Mouse (Mus musculus) ES-CJ7 (cell line): ENCODE data around the gene Bend6.

Source experiments
- DNase-seq: peaks from one replicate; pipeline ENCODE4 v3.0.0; 2011; ENCODE audit warnings: low read depth, low spot score

The Bend6 gene

GRCm38 (mm10) chr1:33907421-33908190 lies at the start of gene Bend6:
Bend6 (minus strand) TSS chr1:33907816.
- DNase-seq, result peak; percentile 78

GRCm38 (mm10) chr1:33955626-33956025 lies 48.0 kb upstream of the Bend6 start:
- no peak for DNase-seq

DNA sequence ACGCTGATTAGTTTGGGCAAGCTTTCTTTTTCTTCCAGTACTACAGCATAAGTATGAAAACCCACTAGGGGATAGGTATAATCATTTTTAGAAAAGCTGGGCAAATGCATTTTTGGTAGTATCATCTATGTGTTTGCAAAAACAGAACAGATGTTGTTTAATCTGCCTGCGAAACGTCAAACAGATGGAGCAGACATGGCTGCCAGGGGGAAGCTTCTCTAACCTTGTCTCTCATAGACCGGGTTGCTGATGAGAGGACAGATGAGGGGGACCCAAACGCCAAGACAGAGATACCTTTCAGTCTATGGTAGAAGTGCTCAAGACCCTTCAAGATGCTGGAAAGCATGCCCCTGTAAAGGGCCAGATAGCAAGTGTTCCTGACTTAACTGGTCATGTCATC lies 40.9 kb upstream of the Bend6 start:
- no peak for DNase-seq

- peak; percentile 63 for DNase-seq
Observed at GRCm38 (mm10) chr1:33947838-33948237, 40.2 kb upstream of the Bend6 start.

DNA sequence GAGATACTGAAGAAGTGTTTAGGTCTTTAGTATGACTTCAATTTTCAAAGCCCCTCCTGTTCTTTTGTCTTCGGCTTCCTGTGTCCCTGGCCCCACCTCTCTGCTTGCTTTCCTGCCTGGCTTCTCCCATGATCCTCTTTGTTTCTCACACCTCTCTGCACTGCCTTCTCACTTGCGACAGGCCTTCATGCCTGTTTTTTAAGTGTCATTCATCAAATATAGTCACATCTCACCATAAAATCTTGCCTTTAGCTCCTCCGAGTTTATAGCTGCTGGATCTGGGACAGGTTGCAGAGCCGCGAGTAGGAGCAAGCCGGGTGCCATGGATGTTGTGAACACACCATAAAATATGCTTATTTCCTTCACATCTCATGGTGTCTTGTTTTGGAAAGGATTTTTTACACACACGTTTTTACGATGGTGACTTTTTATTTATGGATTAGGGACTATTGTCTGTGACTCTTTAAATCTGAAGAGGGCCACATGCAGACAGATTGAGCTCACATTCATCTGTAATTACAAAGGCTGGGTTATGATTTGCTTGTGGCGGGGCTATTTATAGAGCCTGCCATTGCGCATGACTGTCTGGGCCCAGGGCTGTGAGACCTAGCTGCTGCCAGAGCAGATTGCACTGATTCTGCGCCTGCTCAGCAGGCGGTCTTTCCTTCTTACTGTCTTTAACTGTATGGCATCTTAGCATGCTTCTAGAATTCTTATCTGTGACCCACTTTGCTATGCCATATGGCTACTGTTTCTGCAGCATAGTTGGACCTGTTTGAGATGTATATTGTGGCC lies 39.2 kb upstream of the Bend6 start:
- DNase-seq, result peak; percentile 73

- no peak for DNase-seq
Observed at GRCm38 (mm10) chr1:33945756-33946155, 38.1 kb upstream of the Bend6 start.

- DNase-seq, result peak; percentile 95
Observed at GRCm38 (mm10) chr1:33944977-33945750, 37.5 kb upstream of the Bend6 start.

DNA sequence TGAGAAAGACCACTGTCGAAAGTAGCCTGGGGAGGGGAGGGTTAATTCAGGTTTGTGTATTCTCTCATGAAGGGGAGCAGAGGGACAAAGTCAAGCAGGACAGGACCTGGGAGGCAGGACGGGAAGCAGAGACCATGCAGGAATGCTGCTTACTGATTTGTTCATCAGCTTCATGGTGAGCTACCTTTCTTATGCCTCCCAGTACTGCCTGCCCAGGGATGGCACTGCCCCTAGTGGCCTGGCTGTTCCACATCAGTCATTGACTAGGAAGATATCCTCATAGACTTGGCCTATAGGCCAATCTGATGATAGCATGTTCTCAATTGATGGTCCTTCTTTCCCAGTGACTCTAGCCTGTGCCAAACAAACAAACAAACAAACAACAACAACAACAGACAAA lies 36.3 kb upstream of the Bend6 start:
- DNase-seq, result peak; percentile 90

- no peak for DNase-seq
Observed at GRCm38 (mm10) chr1:33942638-33943037, 35.0 kb upstream of the Bend6 start.

GRCm38 (mm10) chr1:33940364-33940928 lies 32.8 kb upstream of the Bend6 start:
- no peak for DNase-seq

DNA sequence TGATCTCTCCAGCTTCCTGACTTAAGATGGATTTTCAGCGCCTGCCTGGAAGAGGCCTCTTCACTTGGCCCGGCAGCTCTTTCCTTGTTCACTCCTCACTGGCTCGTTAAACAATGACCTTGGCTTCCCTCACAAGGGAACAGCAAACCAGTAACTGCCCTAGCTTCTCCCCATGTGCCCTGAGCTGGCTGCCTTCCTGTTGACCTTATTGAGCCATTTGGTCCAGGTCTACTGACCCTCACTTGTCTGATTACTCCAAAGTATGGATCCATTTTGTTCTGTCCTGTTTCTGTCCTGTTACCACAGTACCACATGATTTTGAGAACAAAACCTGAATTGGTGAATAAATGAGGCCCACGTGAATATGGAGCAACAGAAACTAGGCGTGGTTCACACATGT lies 32.2 kb upstream of the Bend6 start:
- DNase-seq, result no peak

GRCm38 (mm10) chr1:33935946-33936345 lies 28.3 kb upstream of the Bend6 start:
- no peak for DNase-seq

DNA sequence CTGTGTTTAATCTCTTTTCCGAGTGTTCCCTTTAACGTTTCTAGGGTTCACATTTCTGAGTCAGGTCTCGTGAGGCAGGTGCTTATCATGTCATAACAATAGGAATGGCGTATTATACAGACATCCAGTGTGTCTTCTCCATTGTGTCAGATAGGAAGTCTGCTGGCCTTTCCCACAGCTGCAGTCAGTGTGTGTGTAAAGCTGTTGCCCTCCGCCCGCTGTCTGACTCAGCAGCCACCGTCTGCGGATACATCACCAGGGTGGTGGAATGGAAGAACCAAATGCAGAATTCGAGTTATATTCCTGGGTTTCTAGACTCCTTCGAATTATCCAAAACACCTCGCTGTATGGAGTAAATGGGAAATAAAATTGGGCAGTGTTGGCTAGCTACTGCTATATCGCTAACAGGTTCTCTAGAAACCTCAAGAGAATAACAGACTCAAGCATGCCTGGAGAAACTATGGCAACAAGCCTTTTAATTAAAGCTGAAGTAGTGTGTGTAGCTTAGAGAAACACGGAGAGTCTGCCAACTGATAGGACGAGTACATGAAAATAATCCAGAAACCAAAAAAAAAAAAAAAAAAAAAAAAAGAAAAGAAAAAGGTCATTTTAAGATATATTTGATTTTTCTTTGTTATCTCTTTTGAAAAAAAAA lies 25.4 kb upstream of the Bend6 start:
- no peak for DNase-seq

- DNase-seq, result no peak
Observed at GRCm38 (mm10) chr1:33932196-33932595, 24.6 kb upstream of the Bend6 start.

- DNase-seq, result no peak
Observed at GRCm38 (mm10) chr1:33931791-33932190, 24.2 kb upstream of the Bend6 start.

DNA sequence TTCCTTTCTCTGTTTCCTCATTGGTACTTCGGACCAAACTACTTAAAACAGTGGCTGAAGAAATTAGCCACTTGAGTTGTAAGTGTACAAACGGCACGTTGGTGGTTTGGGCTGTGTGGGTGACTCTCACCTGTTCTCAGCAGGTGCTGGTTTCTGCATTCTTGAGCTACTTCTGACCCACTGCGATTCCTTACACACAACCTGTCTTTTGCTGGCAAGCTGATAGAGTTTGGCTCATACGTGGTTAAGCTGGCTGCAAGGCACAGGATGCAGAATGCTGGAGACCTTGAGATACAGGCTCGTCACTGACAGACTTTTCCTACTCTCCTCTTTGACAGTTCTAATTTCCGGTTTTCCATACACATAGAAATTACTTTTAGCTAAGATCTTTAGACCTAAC lies 19.9 kb upstream of the Bend6 start:
- no peak for DNase-seq

- DNase-seq, result no peak
Observed at GRCm38 (mm10) chr1:33925283-33925682, 17.7 kb upstream of the Bend6 start.

GRCm38 (mm10) chr1:33922975-33923374 lies 15.4 kb upstream of the Bend6 start:
- DNase-seq, result no peak

DNA sequence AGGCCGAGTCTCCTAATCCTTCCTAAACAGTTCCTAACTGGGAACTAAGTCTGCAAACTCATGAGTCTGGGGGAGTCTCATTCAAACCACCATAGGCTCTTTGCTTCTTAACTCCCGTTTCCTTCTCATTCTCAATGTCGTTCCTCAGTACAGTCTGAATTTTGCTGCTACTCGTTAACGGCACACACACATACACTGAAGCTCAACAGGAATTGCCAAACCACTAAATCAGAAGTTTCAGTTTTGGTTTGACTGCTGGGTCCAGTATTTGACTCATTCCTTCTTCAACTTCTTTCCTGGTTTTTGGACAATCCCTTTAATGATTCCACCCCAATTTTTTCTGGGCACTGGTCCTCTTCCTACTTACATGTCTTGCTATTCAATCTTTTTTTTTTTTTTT lies 8.9 kb upstream of the Bend6 start:
- no peak for DNase-seq

DNA sequence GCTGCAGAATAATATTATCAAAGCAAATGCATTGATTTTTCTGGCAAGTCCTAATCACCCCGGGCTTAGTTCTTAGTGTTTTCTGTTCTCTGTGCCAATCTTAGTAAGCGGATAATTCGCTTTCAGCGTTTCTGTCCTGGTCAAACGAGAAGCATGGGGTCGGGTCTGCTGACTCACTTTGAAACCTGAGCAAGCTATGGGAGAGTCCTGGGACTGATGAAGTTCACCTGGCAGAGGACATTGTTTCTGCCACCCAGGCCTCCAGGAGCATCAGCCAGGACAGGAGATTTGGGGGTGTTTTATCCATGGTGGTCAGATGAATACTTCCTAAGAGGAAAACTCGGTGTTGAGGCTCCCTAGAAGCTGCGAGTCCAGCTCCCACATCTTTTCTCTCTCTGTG lies 4.0 kb upstream of the Bend6 start:
- DNase-seq, result no peak

DNA sequence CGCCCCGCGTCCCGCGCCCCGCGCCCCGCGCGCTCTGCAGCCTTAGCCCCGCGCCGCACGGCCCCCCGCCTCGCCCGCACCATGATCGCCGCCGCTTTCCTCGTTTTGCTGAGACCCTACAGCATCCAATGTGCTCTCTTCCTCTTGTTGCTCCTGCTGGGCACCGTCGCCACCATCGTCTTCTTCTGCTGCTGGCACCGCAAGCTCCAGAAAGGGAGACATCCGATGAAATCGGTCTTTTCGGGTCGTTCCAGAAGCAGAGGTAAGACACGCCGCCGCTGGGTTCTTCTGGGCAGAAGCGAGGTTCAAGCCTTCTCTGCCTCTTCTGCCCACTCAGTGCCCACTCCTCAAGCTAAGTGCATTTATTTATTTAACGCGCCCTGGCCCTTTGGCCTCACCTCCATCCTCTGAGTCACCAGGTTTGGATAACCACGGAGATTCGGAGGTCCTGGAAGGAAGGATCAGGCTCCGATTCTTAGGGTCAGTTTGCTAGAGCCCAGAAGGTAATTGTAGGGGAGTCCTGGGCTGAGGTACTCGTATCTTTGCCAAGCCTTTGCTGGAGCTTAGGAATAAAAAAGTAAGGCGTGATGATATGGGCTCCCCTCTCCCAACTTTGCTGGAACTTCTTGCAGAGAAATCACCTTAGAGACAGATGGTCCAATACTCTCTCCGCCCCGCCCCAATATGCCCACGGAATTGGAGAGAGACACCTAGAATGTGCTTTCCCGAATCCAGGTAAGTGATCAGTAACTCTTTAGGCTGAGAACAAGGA lies 761 bp upstream of the Bend6 start, which contains the start of gene Dst:
Gene Dst, plus strand, starts transcription at position 35 of the 772 bp plus-strand sequence.
- peak; percentile 39 for DNase-seq
